Mouse (Mus musculus): ENCODE measurements at regions not wholly inside any gene's neighbourhood (a gene's known extent, or its start where the extent isn't known, plus 50 kb on each side); places are given as distances from the start of the nearest gene placed in this dataset.
A peak's percentile ranks its signal among the peaks of the same experiment; 100 is the strongest.

DNA sequence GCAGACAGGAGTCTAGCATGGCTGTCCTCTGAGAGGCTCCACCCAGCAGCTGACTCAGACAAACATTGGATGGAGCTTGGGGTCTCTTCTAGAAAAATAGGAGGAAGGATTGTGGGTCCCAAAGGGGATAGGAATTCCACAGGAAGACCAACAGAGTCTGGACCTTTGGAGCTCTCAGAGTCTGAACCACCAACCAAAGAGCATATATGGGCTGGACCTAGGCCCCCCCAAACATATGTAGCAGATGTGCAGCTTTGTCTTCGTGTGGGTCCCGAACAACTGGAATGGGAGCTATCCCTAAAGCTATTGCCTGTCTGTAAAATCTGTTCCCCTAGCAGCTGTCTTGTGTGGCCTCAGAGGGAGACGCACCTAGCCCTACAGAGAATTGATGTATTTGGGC, 50.1 kb upstream of the Cpm start:
- no peak for DNase-seq

DNA sequence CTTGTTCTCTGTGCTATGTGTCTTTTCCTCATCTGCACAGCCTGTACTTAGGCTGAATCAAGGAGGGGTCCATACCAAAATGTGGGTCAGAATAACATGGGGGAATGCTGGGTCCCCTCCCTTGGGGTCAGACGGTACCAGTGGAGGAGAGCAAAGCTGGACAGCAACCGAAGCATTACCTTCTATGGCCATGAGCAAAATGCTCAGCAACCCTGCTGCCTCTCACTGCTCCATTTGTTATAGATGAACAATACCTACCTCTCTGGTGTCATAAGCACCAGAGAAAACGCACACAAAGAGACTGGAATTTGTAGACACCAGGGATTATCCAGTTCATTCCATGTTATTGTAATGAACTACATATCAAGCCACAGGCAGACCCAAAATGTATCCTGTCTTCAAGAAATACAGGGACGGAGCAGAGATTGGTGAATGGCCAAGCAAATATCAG, 50.6 kb upstream of the Cpm start:
- DNase-seq = no peak

DNA sequence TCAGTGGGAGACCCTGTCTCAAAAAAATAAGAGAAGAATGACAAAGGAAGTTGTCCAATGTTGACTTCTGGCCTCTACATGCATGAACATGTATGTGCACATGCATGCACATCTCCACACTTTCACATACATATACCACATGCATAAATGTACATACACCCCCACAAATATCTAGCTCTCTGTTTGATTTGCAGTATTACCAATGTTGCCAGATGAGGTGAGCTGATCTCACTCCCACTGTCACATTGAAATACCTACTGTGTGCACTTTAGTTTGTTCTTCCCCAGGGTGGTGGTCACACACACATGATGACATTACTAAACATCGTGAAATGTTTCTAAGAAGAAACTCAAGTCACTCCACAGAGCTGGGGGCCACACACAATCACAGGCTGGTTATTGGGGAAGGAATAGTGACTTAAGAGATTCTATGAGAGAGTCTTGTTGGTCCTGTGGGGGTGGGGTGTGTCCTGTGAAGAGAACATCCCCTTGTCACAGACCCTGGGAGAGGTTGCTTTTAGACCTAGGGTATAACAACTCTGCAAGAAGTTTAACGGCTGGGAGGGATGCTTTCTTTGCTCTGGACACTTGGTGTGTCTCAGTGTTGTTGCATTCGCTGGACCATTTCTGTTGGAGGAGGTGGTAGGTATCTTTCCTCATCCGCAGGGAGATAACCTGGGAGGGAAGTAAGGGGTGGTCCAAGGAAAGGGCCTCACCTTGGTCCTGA, 51.2 kb upstream of the Cpm start:
- DNase-seq = no peak

DNA sequence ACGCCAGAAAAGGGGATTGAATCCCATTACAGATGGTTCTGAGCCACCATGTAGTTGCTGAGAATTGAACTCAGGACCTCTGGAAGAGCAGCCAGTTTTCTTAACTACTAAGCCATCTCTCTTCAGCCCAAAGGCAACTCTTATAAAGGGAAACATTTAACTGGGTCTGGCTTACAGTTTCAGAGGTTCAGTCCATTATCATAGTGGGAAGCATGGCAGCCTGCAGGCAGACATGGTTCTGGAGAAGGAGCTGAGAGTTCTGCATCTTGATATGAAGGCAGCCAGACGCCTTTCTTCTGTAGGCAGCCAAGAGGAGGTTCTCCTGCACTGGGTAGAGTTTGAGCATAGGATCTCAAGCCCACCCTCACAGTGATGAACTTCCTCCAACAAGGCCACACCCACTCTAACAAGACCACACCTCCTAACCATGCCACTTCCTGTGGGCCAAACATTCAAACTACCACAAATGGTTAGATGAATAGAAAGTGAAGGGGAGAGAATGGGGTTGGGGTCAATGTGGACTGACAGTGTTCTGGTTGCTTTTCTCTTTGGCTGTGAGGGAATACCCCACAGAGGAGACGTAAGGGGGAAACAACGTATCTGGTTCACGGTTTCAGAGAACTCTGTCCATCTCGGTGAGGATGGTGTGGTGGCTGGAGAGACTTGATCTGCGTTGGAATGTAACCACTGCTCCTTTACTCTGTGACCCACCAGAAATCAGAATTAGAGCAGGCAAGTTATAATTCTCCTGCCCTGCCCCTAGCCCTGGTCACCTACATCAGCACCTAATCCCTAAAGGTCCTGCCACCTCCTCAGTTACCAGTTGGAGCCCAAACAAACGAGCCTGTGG, 52.2 kb upstream of the Cpm start:
- no peak for DNase-seq

DNA sequence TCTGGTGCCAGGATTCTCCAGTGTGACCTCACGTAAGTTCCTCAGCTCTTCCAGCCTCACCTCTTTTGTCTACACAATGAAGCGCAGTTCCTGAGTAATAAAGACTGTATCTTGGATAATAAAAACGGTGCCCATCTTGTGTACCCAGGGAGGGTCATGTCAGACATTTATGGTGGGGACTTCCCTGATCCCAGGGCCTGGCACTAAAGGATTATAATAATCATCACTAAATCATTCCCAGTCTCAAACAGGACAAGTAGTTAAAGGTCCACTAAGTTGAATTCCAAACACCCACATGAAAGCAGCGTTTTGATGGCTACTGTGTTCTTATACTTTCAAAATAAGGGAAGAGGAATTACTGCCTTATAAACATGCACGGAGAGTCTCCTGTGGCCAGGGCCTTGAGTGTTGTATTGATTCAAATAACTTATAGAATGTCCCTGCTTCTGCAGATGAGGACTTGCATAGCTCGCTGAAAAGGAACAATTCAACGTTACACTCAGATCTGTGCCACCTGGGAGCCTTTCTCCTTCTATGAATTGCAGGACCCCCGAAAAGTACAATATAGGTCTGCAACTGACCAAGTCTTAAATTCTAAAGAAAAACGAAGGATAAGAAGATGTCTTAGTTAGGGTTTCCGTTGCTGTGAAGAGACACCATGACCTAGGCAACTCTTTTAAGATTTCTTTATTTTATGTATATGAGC, 53.0 kb upstream of the Cpm start:
- no peak for DNase-seq

DNA sequence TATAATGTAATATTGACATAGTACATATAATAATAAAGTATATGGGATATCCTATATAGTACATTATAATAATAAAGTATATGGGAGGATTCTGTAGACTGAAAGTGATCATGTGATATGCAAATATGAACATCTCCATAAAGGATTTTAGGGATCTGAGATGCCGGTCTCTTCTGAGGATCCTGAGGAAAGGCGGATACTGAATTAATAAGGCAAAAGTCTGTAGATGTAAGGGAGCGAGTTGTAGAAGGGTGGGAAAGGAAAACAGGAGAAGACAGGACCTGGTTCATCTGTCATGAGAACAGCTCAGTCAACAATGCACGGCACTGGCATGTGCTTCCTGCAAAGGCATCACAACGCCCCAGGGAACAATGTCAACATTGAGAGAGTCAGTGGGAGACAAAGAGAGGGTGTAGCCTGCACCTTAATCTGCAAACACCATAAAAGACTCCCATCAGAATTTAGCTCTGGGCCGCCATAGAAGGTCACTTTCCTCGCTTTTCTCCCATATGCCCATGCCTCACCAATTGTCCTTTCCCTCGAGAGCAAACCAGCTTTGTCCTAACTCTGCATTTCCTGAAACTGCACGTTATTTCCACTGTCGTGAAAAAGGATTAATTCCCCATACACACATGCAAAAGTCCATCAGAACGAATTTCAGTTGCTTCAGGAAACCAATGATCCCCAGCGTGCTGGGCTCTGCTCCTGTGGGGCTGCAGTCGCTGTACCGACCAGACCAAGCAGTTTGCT, 53.7 kb upstream of the Cpm start:
- DNase-seq = no peak

DNA sequence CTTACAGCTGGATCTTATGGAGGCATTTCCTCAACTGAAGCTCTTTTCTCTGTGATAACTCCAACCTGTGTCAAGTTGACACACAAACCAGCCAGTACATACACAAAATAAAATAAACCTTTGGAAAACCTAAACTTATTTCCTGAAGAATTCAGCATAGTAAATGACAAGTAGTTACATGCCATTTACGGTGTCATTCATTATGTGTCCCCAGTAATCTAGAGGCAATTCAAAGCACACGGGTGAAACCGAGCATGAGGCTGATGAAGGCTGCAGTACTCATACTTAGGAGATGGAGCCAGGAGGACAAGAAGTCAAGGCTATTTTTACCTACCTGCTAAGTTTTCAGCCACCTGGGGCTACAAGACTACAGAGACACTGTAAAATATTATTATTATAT, 54.4 kb upstream of the Cpm start:
- DNase-seq = no peak

DNA sequence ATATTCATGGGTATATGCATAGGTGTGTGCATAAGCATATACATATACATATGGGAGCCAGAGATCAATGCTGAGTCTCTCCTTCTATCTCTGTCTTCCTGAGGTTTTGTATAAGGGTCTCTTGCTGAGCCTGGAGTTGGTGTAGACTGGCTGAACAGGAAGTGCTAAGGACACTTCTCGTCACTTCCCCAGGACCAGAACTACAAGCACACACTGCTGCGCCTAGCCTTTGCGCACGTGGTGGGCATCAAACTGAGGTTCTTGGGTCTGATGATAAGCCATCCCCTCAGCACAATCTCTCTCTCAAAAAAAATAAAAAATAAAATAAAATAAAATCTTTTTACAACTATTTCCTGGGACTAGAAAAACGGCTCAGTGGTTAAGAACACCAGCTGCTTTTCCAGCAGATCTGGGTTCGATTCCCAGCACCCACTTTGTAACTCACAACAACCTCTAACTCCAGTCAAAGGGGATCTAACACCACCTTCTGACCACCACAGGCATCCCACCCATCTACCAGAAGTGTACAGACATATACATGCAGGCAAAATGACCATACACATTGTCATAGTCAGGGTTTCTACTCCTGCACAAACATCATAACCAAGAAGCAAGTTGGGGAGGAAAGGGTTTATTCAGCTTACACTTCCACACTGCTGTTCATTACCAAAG, 55.1 kb upstream of the Cpm start:
- no peak for DNase-seq

DNA sequence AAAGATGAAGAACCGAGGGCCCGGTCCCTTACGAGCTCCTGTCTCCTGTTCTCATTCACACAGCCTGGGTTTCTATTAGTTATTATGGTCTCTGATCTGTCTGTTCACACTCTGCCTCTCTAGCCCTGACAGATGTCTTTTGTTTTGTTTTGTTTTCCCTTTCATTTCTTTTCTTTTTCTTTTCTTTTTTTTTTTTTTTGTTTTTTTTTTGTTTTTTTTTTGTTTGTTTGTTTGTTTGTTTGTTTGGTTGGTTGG, 55.8 kb upstream of the Cpm start:
- DNase-seq = no peak

DNA sequence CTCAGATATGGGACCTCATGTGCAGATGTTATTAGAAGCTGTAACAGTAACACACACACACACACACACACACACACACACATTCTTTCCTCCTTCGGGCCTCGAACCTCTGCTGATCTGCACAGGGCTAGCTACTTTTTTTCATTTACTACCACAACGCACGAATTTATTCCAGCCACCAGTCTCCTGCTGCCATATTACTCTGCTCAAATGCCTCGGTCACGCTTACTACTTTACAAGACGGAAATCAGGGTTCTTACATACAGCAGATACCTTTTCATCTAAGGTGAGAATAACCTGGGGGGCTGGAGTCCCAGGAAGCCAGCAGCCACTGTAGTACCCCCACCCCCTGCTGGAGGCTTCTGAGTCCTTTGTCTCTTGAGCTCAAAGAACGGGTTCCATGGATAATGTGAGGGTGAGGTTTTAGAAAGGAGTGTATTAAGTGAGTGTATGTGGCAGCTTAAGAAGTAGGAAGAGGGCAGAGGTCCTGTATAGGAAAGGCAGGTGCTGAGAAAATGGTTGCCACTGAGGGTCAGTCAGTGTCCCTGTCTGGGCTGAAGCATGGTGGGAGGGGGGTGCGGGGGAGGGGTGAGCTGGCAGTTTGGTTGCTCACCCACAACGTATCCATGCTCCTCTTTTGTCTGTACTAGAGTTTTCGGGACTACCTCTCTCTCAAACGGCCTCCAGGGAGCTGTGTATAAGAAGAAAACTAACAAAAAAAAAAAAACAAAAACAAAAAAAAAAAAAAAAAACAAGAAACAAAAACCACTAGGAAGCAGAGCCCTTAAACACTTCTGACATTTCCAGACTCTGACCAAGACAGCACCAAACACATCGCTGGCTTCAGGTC, 56.3 kb upstream of the Cpm start:
- no peak for DNase-seq

DNA sequence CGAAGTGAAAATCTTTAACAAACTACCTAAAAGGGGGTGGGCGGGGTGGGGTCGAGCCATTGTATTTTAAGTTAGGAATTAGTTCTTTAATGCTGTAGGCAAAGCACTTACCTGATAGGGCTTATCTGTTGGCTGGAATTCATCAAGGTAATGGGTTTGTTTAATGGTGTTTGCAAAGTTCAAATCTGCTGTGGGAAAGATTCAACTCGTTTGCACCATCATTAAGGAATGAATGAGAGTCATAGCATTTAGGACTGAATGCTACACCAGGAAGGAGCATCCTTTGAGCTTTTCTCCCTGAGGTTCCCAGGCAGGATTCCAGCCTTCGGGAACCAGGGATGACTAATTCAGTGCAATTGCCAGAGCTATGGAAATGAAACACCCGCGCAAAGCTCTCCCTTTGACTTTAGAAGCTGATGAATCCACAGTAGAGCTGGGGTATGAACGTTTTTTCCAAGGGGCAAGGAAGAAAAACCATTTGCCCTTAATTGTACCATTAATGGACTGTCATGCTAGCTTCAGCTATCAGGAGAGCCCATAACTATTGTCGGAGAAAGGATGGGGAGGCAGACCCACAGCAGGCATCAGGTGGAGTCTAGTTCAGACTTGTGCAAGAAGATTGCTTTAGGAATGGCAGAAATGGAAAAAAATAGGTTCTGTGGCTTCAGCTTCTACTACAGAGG, 57.3 kb upstream of the Cpm start:
- DNase-seq = no peak

DNA sequence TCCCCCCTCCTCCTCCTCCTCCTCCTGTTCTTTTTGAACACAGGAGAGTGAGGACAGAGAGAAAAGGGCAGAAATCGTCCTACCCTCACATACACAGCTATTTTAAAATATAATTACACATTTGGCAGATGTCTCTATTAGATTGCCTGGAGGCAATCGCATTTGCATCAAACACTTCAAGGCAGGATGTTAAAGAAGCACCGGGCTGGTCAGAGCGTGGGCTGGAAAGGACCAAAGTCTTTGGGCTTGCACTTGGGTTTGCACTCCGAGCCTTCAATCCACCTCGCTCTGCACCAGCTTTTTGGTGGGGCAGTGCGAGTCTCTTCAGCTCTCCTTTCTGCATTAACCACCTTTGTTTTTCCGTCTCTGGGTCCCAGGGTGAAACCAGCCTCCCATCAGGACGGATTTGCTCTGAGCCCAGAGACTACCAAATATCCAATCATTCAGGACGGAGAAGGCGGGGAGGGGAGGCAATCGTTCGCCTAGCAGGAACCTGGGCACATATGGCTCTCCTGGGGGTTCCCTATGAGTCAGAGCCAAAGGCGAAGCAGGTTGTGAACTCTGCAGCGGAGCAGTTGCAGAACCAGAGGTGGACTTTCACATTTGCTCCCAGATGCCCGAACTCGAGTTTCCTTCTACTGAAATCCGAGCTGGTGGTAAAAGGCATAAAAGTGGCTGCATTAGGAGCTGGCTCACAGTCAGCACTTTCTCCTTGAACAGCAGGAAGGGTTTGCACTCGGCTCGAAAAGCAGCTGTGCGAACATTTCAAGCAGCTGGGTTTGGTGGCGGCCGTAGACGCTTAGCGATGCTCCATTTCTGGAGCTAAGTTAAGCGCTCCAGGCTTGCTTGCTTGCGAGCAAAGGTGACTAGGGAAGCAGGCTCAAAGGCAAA, 58.1 kb upstream of the Cpm start:
- DNase-seq = peak; percentile 21 to 35

DNA sequence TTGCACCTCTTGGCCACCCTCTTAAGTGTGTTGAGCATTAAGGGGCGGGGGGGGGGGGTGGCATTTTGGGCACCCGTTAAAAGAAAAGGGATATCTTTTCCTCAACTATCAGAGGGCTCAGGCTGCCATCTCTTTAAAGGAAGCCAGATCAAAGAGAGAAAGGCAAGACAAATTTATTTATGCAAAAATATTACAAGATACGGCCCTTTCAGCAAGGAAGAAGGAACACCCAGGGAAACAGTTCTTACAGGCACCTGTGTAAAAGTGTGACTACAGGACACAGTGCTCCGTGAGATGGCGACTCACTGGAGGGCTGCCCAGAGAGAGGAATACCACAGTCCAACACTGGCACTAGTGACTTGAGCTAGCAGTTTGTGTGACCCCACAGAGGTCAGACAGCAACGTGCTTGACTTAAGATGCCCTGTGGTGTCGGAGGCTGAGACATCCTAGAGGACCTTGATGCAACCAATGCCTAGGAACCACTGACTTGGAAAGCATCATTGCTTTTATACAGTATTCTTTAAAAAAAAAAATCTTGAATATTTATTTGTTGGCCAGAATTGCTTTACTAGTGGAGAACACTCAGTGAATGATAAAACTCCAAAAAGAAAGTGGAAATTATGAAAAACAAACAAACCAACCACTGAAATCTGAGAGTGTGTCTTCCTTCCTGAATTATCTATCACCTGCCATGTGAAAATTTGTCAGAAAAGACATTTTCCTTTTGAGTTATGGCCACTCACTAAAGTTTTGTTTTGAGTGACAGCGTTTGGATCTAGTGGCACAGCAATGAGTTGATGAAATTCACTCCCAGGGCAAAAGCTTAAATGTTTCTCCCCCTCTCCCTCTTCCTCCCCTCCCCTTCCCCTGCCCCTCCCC, 59.0 kb upstream of the Cpm start:
- DNase-seq = no peak

DNA sequence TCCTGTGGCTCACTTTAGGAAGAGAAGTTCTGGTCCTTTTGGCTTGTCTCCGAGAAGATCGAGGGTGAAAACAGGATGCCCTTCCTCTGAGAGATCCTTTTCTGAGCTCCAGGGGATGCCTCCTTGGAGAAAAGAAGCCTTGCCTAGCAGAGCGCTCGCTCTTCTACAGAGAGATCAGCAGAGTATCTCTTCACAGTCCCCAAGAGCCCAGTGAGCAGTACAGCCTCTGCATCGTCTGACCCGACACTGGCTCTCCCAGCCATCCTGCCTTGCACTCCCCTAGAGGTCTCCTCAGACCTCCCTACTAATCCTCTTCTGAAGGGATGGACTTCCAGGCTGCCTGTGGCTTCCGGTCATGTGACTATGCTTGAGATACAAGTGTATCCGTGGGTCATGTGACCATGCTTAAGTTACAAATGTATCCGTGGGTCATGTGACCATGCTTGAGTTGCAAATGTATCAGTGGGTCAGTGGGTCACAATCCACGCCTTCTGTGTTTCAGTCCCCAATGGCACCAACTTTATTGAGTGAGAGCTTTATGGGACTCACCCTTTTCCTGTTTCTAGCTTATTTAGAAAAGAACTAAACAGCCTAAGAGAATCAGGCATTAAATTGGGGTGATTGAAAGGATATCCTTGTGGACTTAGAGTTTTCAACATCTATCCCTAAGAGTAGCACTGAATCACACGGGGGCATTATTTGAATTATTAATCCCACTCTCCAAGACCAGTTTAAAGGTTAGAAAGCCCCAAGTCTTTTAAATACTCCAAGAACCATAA, 59.8 kb upstream of the Cpm start:
- no peak for DNase-seq

DNA sequence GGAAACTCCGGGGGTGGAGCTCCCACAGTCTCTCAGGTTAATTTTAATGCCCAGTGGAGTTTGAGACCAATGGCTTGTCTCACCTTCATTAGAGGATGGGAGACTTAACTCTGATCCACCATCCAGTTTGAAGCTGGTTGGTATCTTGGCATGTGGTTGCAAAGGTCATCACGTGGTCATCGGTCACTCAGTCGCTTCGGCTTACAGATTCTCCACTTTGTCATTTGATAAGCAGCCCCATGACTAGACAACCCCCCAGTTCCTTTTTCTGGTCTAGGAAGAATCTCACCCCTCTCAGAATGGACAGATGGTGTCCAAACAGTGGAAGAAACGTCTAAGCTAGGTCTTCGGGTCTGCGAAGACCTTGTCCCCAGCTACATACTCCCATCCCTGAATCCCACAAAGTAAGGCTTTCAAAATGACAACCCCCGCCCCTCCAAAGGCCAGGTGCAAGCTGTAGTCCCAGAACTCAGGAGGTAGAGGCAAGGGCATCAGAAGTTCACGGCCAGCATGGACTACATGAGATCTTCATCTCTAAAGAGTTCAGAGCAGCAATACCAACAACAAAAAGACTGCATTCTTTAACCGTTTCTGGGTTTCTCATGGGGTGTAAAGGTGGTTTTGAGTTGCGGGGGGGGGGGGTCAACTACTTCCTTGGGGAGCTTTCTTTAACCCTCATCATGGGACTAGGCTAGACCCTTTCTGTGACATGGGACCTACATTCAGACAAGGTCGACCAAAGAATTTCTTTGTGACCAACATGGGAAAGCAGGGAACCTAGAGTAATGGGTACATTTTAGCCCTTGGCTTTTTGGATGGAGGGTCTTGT, 60.6 kb upstream of the Cpm start:
- no peak for DNase-seq

DNA sequence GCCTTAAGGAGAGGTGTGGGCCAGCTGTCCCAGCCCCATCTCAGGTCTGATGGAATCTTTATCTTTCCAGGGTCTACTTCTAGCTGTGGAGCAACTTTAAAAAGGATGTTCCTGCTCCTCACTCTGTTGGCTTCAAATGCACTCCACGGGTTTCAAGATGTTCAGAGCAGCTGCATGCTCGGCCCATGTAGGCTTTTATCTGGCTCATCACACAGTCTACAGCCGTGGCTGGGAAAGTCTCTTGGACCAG, 61.2 kb upstream of the Cpm start:
- no peak for DNase-seq

DNA sequence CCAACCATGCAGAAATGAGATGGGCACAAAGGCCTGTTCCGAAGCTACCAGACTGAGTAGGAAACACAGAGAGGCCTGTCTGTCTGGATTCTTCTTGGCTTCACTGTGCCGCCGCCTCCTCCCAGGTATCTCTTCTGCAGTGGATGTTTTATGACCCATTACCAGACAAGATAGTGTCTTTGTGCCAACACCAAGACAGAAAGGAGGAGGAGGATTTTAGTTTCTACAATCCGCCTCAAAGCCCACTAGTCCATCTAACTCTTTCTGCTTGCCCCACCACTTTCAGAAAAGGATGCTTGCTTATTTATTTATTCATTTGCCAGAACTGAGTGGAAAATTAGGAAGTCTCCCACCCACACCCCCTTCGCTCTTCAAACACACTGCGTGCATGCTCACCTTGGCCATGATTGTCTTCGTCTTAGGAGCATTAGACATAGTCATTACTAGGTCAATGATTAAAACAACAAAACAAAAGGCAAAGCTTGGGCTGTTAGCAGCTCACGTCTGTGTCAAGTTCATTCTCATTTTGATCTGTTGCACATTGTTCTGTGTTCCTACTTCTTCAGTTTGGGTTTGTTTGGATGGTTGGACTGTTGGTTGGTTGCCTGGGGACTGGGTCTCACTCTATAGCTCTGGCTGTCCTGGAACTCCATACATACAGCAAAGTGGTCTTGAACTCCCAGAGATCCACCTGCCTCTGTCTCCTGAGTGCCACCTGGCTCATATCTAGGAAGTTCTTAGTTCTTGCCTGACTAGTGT, 61.7 kb upstream of the Cpm start:
- no peak for DNase-seq

All from kidney, postnatal 36 days (tissue).